Mouse (Mus musculus) granulocyte monocyte progenitor cell, adult 5-6 weeks (primary cell): ENCODE data around the gene Csmd2. TPM values are rescaled to one million over a fixed set of nuclear protein-coding genes. Genes with fewer than 3 reads are reported as not detected.

ENCODE experiments used
- ATAC-seq: replicated peaks from 2 replicates; pipeline ENCODE4 v1.8.0; 2016; ENCODE audit warnings: mild to moderate bottlenecking, moderate TSS enrichment, inconsistent platforms; ENCODE audit not compliant: poor library complexity, severe bottlenecking
- total RNA-seq, 2 experiments: library from RNA; stranded (forward) in 1 of 2; stranded (reverse) in 1 of 2; fragments of 200-712, 200-1000 nt in 1 of 2; fragments of >200 nt in 1 of 2; fragmentation: Nextera tagmentation in 1 of 2; gene quantifications; 2 replicates each; pipeline ENCODE4 v1.2.3; 2014 to 2017

The Csmd2 gene
- not detected in 2 replicates for total RNA-seq (2014; fragmentation: Nextera tagmentation)
- total RNA-seq (2017), result not detected in 2 replicates

DNA sequence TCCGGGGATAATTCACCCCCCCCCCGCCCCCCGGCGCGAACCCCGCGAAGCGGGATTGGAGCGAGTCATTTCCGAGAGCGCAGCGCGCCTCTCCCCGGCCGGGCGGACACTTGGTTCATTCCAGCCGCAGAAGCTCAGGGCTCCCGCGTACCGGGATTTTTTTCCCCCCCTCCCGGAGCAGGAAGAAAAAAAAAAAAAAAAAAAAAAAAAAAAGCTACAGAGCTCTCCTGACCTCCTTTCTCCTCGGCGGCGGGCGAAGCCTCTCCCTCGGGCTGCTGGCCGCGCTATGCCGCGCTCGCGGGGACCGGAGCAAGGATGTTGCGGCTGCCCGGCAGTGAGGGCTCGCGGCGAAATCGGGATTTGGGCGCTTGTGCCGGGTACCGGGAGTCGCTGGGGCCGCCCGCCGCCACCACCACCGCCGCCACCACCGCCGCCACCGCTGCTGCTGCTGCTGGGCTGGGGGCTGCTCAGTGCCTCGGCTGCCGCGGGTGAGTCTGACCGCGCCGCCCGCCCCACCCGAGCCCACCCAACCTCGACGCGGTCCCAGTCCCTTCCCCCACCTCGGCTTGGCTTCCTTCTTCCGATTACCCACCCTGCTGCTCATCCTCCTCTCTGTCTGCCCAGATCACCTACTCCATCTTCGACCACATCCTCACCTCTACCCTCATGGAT is at the start of gene Csmd2:
Csmd2 (plus strand) TSS at position 74 of the 672 bp plus-strand sequence.
- ATAC-seq, result no peak

DNA sequence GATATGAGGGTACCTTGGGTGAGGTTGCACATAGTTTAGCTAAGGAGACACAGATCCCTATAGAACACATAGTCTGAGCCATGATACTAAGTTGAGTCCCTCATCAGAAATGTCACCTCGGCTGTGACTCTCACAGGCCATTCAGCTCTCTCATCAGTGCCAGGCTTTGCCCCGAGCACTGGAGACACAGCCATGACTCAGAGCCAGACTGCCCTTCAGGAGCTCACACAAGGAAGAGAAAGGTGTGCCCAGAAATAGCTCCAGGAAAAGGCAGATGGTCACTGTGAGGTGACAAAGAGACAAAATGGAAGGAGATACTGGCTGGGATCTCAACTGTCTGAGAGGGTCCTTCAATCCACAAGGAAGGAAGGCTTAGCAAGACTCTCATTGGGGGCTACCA is 40.0 kb upstream of the Csmd2 start:
- no peak for ATAC-seq

DNA sequence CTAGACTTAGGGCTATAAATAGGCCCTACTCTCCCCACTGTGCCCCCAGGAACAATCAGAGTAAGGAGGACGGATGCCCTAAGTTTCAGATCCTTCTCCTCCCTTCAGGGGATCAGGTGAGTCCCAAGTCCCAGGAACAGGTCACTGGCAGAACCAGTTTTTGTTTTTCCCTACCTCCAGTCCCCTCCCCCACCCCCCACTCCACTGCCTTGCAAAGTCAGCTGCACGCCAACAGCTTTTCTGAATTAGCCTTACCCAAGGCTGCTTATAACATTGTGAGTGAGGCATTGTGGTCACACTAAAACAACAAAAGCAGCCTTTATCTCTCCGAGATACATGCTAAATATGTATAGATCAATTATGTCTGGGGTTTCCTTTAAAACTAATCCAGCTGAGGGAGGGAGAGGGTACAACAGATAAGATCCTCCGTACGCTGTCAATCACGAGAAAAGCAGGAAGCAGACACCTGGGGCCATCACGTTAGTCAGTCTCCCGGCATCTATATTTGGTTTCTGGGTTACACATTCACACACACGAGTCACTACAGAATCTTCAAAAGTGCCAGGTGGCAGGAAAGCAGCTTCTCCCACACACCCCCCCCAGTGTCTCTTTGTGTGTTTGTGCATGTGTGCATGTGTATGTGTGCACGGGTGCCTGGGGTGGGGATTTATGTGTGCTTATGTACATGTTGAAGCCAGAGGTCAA is 34.5 kb upstream of the Csmd2 start:
- no peak for ATAC-seq

DNA sequence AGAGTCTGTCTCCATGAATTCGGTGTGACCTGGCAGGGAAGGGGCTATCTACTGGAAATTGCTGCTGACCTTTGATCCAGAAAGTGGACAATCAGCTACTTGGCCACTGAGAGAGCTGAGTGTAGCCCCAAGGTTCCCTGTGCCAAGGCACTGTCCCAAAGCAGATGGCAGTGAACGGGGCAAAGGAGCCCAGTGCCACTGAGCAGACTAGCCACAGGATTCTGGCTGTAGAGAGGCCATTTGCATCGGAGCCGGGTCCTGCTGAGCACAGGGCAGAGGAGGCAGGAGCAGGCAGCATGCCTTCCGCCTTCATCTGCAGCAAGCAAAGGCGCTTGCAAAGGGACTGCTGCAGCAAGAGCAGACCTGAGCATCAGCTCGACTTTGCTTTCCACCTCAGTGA is 18.6 kb upstream of the Csmd2 start:
- ATAC-seq, result no peak

DNA sequence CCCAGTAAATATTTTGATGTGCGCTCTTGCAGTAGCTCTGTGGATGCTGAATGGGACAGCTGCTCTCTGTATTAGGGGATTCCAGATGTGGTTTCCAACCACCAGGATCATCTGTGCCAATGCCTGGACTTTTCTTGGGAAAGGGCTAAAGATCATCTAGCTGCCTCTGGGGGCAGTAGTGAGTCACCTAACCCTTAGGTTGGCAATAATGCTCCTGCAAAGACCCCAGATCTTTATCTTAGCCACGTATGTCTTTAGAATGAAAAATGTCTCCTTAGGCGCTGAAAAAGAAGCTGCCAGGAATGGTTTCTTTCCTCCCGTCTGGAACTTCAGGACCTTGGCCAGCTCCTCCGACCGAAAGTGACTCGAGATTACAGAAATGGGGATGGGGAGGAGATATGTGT is 17.6 kb upstream of the Csmd2 start:
- ATAC-seq, result no peak

DNA sequence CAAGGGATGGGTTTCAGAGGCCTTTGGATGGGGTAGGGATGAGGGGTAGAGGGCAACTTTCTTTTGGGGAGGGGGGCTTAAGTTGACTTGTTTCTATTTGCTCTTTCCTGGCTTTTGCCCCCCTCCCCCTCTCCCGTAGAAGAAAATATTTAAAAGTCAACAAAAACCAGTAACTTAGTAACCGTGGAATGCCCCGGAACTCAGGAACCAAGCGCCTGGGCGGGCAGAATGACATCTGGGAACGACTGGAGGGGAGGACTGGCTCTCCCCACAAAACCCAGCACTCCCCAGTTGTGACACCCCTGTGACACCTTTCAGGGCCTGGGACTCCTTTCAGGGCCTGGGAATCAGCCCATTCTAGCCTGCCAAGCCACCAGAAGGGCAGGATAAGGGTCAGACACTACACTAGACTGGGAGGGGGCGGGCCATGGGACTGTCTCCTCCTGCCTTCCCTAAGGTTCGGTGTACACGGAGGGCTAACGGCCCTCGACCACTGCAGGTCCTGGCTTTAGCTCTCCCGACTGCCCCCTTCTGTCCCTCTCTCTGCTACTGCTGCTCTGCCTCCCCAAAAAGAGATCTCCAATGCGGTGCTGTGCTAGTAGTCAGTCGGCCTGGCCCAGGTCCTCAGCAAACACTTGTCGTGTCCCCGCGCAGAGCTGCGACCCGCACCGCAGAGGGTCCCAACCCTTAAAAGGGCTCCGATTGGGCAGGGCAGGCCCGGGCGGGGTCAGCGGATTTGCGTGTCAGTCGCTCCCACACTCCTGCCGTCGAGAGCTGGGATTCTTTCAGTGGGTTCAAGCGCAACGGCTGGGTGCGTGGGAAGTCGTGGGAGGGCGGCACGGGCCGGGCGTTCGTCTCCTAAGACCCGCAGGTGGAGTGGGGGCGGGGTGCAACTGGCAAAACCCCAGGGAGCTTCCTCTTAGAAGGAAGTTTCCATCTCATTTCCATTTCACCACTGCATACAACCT is 16.5 kb upstream of the Csmd2 start, which contains the start of gene CK137956:
CK137956 (minus strand) TSS at position 51 of the 968 bp plus-strand sequence.
- no peak for ATAC-seq

DNA sequence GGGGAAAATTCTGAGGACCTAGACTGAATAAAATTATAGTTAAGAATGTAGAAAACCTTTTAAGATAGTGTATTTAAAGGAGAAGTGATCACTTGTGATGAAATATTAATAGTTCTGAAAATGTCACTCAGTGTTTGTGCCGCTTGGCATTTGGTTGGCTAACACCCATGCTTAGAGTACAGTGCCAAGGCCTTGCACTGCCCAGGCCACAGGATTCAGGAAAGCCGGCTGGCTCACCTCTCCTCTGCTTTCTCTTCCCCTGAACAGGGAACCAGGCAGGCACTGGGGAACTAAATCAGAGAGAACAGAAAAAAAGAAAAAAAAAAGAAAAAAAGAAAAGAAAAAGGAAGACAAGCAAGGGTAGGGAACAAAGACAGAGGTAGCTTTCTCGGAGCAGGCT is 14.7 kb upstream of the Csmd2 start:
- ATAC-seq, result no peak

DNA sequence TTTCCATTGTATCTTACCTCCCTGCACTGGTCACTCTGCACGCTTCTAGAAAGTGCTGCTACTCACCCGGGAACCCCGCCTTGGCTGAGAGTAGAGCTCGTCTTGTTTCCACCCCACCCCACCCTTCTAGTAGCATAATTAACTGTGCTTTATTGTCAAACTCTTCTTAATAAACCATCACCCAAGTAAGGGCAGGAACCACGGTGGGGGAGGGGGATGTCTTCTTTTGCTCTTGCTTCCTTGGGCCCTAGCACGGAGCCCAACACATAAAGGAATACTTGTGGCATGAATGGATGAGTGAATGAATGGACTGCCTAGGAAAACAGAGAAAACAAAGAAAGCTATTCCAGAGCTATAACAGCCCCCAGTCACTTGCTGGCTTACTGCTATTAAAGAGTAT is 6.5 kb upstream of the Csmd2 start:
- ATAC-seq, result no peak

DNA sequence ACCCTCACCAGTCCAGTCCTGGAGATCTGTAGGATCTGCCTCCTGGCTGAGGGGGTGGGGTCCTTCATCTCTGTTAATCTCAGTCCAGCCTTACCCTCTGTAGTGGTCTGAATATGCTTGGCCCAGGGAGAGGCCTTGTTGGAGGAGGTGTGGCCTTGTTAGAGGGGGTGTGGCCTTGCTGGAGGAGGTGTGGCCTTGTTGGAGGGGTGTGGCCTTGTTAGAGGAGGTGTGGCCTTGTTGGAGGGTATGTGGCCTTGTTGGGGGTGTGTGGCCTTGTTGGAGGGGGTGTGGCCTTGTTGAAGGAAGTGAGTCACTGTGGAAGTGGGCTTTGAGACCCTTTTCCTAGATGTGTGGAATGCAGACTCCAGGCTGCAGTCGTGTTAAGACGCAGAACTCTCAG is 3.2 kb upstream of the Csmd2 start:
- ATAC-seq, result no peak

DNA sequence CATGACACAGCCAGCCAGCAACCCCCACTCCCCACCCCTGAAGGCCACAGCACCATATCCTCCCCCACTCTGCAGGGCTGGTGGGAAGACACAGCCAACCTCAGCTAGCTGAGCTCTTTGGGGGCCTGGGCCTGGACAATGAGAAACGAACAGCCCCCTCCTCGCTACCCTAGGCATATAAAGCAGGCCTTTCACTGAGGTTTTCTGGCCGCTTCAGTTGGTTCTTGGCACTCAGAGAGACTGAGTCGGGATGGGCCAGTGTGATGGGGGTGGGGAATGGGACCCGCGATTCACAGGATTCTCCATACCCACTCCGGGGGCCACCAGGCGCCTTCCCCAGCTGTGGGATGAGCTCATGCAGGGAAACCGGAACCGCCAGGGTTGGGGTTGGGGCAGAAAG is 1.8 kb upstream of the Csmd2 start:
- no peak for ATAC-seq

DNA sequence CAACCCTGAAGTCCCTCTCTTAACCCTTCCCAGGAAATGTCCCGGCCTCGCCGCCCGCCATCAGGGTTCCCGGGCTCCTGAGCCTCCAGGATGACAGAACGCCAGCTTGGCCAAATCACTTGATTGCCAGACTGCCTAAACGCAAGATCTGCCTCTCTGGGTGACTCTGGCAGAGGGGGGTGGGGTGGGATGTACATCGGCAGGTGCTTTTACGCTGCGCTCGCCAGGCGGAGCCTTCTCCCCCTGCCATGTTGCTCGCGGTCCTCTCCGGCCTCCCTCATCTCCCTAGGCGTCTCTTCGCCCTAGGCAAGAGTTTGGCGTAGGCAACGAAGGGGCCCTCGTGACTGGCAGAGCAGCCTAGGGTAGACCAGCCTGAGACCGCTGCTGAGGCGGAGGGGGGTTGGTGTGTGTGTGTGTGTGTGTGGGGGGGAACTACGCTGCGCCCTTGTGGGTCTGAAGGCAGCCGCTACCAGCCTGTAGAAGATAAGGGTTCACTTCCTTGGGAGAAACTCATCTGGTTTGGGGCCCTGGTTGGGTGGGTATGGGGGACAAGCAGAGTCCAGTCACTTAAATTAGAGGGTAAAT is 1.1 kb upstream of the Csmd2 start:
- no peak for ATAC-seq

DNA sequence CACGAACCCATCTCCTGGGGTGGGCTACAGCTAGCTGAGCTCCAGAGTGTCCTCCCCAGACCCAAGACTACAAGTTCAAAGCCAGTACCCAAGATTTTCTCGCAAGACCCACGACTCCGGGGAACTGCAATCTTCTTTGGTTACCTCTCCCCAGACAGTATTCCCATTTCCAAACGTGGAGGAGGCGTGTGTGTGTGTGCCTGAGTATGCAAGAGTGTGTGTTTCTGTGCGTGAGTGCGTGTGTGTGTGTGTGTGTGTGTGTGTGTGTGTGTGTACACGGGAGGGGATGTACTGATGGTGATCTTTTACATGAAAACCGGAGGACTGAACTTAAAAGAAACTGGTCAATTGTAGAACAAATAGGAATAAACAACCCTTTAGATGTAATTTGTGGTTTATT is 387 bp upstream of the Csmd2 start:
- ATAC-seq, result no peak

DNA sequence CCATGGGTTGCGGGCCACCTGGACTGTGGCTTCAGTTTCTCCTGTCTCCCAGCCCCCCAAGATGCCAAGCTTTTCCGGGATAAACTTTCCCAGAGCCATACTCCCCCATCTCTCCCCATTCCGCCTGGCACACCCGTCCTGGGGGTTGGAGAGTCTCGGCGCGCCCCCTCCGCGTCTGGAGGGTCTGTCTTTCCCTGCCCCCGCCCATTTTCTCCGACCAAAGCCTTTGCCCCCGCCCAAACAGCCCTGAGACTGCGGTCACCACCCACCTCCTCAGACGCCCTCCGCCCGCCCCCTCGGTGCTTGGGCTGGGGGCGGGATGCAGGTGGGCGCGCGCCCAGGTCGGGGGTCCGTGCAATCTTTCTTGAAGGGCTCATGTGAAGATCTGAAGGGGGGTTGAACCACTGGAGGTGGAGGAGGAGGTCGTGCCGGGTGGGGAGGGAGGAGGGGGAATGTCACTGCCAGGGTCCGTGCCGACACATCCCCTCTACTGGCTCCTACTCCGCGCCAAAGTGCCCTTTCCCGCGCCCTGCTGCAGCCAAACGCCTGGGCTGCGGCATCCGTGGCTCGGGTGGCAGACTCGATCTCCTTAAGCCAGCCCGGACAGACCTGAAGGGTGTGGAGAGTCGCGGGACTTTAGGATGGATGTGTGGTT is 996 bp downstream of the Csmd2 start:
- no peak for ATAC-seq

DNA sequence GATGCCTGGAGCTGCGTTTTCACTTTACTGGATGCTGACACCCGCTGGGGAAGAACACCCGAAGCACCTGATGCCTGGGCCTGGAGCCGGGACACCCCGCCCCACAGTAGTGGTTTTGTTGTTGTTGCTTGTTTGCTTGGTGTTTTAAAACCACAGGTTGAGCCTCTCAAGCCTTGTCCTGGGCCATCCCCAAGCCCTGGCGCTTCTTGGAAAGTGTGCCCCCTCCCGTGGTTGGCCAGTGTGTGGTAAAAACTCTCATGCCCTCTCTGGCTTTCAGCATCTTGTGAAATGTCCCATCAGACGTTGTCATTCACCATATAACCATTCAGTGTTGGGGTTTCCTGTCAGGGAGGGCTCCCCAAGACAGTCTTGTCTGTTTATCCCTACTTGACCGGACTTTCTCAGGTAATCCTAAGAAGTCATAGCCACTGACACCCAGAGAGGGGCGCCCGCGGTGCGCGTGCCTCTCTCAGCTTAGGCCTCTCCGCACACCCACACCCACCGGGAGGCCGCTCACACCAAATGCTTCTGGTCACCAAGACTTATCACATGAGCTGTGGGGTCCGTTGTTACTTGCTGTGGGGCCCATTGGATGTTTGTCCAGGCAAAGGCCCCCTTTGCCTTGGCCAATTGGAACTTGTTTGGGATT is 1.8 kb downstream of the Csmd2 start:
- no peak for ATAC-seq

DNA sequence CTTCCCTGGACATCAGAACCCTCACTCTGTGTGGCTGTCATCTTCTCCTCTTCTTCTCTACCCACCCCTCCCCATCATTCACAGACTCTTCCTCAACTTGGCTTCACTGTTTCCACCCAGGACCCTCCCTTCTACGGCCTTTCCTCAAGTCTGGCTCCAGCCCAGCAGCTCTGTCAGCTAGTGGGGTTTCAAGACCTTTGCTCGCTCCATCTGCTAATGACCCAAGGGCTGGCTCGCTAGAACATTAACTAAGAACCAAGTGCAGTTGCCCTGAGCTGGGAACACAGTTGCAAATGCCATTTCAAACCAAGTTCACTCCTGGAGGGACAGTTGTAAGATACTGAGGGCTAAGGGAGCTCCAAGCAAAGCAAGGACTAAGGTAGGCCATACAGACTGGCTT is 11.6 kb downstream of the Csmd2 start:
- no peak for ATAC-seq

DNA sequence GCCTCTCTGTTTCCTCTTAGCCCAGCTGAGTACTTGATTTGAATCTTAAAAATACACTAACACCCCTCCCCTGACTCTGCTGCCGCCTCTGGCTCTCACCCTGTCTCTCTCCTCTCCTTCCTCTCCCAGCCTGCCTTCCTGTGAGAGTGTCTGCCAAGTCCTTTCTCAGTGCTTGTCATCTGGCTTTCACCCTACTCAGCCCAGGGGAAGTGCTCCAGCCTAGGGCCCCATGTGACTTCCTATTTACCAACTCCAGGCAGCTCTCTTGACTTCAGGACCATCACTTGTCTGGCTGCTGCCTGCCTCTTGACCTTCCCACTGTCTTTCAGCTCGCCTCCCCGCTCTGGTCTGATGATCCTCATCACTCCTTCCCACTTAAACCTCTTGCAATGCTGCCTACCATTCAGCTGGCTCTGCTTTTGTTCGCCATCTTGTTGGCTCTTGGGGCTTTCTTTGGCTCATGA is 15.0 kb downstream of the Csmd2 start:
- no peak for ATAC-seq

DNA sequence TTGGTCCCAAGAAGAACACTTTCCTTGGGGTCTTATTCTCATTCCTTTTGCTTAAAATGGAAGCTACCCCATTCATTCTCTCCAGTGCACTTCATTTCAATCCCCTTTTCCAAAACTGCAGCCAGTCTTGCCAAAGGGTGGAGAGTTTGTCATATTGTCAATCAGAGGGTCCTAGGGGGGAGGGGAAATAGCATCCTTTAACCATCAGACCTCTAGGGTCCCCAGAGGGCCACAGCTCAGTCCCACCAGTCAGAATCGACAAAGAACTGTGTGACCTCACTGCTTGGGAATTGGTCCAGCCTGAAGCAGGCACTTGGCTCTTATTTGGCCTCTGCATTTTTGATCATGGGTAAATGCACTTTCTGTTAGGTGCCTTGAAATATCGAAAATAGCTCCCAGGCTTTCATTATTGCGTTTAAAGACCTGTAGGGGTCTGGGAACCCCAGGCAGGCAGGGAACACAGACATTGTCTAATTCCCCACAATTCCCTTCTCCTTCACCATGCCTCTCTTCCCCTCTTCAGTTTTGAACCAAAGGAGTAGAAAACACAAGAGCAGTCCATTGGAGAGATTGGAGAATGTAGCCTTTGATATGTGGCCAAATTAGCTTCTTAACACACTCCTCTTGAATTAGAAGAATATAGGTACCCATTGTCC is 17.3 kb downstream of the Csmd2 start:
- no peak for ATAC-seq

DNA sequence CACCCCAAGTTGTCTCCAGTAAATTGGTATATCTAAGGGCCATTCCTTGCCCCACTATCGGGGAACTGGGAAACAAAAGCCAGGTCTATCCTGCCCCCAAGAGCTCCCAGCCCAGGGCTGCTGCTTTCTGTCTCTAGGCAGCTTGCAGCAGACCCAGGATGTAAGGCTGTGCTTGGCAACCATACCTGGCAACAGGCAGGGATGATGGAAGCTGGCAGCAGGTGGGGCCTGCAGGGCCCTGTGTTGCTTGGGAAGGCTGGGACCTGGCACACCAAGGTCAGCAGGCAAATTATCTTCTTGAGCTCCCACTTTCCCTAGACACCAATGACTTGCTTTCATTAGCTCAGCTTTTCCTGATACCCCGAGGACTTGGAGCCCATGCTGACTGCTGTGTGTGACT is 31.8 kb downstream of the Csmd2 start:
- ATAC-seq, result no peak

DNA sequence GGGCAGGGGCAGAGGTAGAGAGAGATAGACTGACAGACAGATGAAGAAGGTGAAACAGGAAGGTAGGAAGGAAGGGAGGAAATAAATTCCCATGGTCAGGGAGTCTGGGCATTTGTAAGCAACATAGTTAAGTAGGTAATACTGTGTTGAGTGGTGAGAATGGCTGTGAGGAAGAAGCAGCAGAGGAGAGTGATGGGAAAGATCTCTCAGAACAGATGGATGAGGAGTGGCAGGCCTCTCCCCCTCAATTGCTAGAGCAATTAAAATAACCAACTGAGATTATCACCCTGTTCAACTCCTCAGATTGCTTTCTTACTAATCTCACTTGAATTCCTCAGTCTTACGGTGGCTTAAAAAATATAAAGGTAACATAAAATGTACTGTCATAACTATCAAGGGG is 40.6 kb downstream of the Csmd2 start:
- ATAC-seq, result no peak
